8 mouse cellular contexts compared by ENCODE assay signal in genomic region chr3:94811628-94812027, GRCm38 (mm10). TPM values are rescaled to one million over a fixed set of nuclear protein-coding genes. Genes with fewer than 3 reads are reported as not detected.
A peak's percentile ranks its signal among the peaks of the same experiment; 100 is the strongest.
DNase-seq lines count a peak whose midpoint lies in the region; ATAC-seq and TF ChIP-seq lines count a peak whose summit lies in the region.

No protein-coding gene starts in this region.

- no peak overlapping the region for H3K4me3 ChIP-seq in left cerebral cortex, adult 2 months
- peak overlapping the region; percentile 31 for H3K4me3 ChIP-seq in heart, embryonic 13.5 days
- no peak overlapping the region for H3K4me3 ChIP-seq in liver, embryonic 11.5 days (ENCODE audit: low read depth, low read length)
- H3K4me3 ChIP-seq in stomach, embryonic 16.5 days (replicated peaks; ENCODE audit: low read length), result peak overlapping the region; percentile 22
- H3K4me3 ChIP-seq in forebrain, embryonic 10.5 days, result no peak overlapping the region

- peaks cover 12% of the 10 kb centered on the region for H3K4me1 ChIP-seq in heart, embryonic 13.5 days
- no peaks in the 10 kb centered on the region for H3K4me1 ChIP-seq in liver, embryonic 11.5 days (replicated peaks; ENCODE audit: control insufficient read depth, insufficient read depth, low read length)
- no peaks in the 10 kb centered on the region for H3K4me1 ChIP-seq in stomach, embryonic 16.5 days (ENCODE audit: control insufficient read depth, insufficient read depth, low read length)
- no peaks in the 10 kb centered on the region for H3K4me1 ChIP-seq in forebrain, embryonic 10.5 days

- peak overlapping the region; percentile 60 for H3K4me2 ChIP-seq in heart, embryonic 13.5 days
- H3K4me2 ChIP-seq in liver, embryonic 11.5 days, result peak overlapping the region; percentile 28; the same call in 1 of the 2 replicates
- H3K4me2 ChIP-seq in stomach, embryonic 16.5 days (ENCODE audit: low read depth, low read length), result peak overlapping the region; percentile 27; the same call in 1 of the 2 replicates

- ATAC-seq in heart, embryonic 13.5 days (ENCODE audit: extremely low read depth, insufficient number of reproducible peaks, low FRiP score, low TSS enrichment), result no peak
- ATAC-seq in liver, embryonic 11.5 days (replicated peaks; ENCODE audit: low FRiP score), result peak; percentile 31; the same call in 1 of the 2 replicates
- no peak for ATAC-seq in stomach, embryonic 16.5 days (ENCODE audit: insufficient read depth, low FRiP score)

- no peaks in the 10 kb centered on the region for H3K36me3 ChIP-seq in heart, embryonic 13.5 days
- H3K36me3 ChIP-seq in liver, embryonic 11.5 days (ENCODE audit: control insufficient read depth, insufficient read depth, low read length), result no peaks in the 10 kb centered on the region
- no peaks in the 10 kb centered on the region for H3K36me3 ChIP-seq in stomach, embryonic 16.5 days (ENCODE audit: control insufficient read depth, insufficient read depth, low read length)
- no peaks in the 10 kb centered on the region for H3K36me3 ChIP-seq in forebrain, embryonic 10.5 days (replicated peaks)

- intact Hi-C loops in left cerebral cortex, adult 2 months (cut with DNase I), result loop anchor here (5.0 kb wide), 1 partner anchor 91 kb away; no protein-coding TSS in a partner anchor

- no peak overlapping the region for H3K27ac ChIP-seq in left cerebral cortex, adult 2 months
- H3K27ac ChIP-seq in heart, embryonic 13.5 days (replicated peaks), result no peak overlapping the region
- no peak overlapping the region for H3K27ac ChIP-seq in liver, embryonic 11.5 days (ENCODE audit: low read depth, low read length)
- H3K27ac ChIP-seq in stomach, embryonic 16.5 days (ENCODE audit: low read length), result no peak overlapping the region
- H3K27ac ChIP-seq in forebrain, embryonic 10.5 days, result no peak overlapping the region

- no peak overlapping the region for H3K9ac ChIP-seq in heart, embryonic 13.5 days
- H3K9ac ChIP-seq in liver, embryonic 11.5 days (ENCODE audit: low read depth, low read length), result no peak overlapping the region
- H3K9ac ChIP-seq in stomach, embryonic 16.5 days (ENCODE audit: low read length), result no peak overlapping the region

- H3K9me3 ChIP-seq in heart, embryonic 13.5 days, result no peaks in the 10 kb centered on the region
- H3K9me3 ChIP-seq in liver, embryonic 11.5 days (ENCODE audit: control insufficient read depth, low read length), result no peaks in the 10 kb centered on the region
- no peaks in the 10 kb centered on the region for H3K9me3 ChIP-seq in stomach, embryonic 16.5 days (replicated peaks; ENCODE audit: control insufficient read depth, low read length)
- H3K9me3 ChIP-seq in forebrain, embryonic 10.5 days, result no peaks in the 10 kb centered on the region

- TF ChIP-seq CTCF in left cerebral cortex, adult 2 months (IDR thresholded peaks at IDR 0.05), result peak; percentile 63

- WGBS in heart, embryonic 13.5 days, result 14% methylated on average over 4 of the region's 4 CpGs
- WGBS in liver, embryonic 11.5 days, result 12% methylated on average over 4 of the region's 4 CpGs
- 17% methylated on average over 4 of the region's 4 CpGs for WGBS in stomach, embryonic 16.5 days
- 17% methylated on average over 4 of the region's 4 CpGs for WGBS in forebrain, embryonic 10.5 days

- no peaks in the 10 kb centered on the region for H3K27me3 ChIP-seq in heart, embryonic 13.5 days (replicated peaks)
- no peaks in the 10 kb centered on the region for H3K27me3 ChIP-seq in liver, embryonic 11.5 days (replicated peaks; ENCODE audit: control insufficient read depth, insufficient read depth, low read length)
- no peaks in the 10 kb centered on the region for H3K27me3 ChIP-seq in stomach, embryonic 16.5 days (ENCODE audit: control insufficient read depth, insufficient read depth, low read length)
- no peaks in the 10 kb centered on the region for H3K27me3 ChIP-seq in forebrain, embryonic 10.5 days (ENCODE audit: poor library complexity, severe bottlenecking)

- no peak for DNase-seq in left cerebral cortex, adult 2 months (ENCODE audit: extremely low spot score in 1 of 2, low spot score in 2 of 2)
- DNase-seq in left cerebral cortex, adult 18-20 months (ENCODE audit: low spot score in 2 of 2), result no peak
- peak; percentile 26 for DNase-seq in R1 (ENCODE audit: low read depth, low spot score)
- DNase-seq in liver, embryonic 11.5 days (ENCODE audit: low spot score), result no peak
- DNase-seq in adrenal gland, adult 18-20 months (ENCODE audit: low spot score in 2 of 2), result no peak
- DNase-seq in forebrain, embryonic 10.5 days (ENCODE audit: extremely low spot score, low spot score), result no peak

RNA-seq across cellular contexts. Expression of gene Cgn, which starts 25.3 kb away (rescaled TPM):
- 1 to 10 TPM; 4.5 TPM for total RNA-seq in left cerebral cortex, adult 2 months (2021)
- 1 to 10 TPM; 3.2 to 3.6 TPM for total RNA-seq in left cerebral cortex, adult 18-20 months (2021)
- polyA plus RNA-seq in heart, embryonic 13.5 days (2015; fragmentation: Nextera tagmentation; extraction: Ambion mirVana), result 2.2 and 2.3 TPM in 2 replicates
- 10.6 and 11.5 TPM in 2 replicates for polyA plus RNA-seq in liver, embryonic 11.5 days (2014; fragmentation: Nextera tagmentation; extraction: Ambion mirVana)
- 47.9 and 54.0 TPM in 2 replicates for polyA plus RNA-seq in stomach, embryonic 16.5 days (2015; fragmentation: Nextera tagmentation; extraction: Ambion mirVana)
- 1 to 10 TPM; 1.0 TPM for total RNA-seq in adrenal gland, adult 18-20 months (2021)
- polyA plus RNA-seq in forebrain, embryonic 10.5 days (2016; fragmentation: Nextera tagmentation; extraction: Ambion mirVana), result 9.1 and 10.3 TPM in 2 replicates

RNA-seq across cellular contexts. Expression of gene Pogz, which starts 25.7 kb away (rescaled TPM):
- 10 to 100 TPM; 57.4 to 60.2 TPM for total RNA-seq in left cerebral cortex, adult 2 months (2021)
- 10 to 100 TPM; 53.4 to 54.2 TPM for total RNA-seq in left cerebral cortex, adult 18-20 months (2021)
- polyA plus RNA-seq in heart, embryonic 13.5 days (2015; fragmentation: Nextera tagmentation; extraction: Ambion mirVana), result 9.3 and 10.1 TPM in 2 replicates
- 12.2 and 12.7 TPM in 2 replicates for polyA plus RNA-seq in liver, embryonic 11.5 days (2014; fragmentation: Nextera tagmentation; extraction: Ambion mirVana)
- 12.4 and 13.6 TPM in 2 replicates for polyA plus RNA-seq in stomach, embryonic 16.5 days (2015; fragmentation: Nextera tagmentation; extraction: Ambion mirVana)
- total RNA-seq in adrenal gland, adult 18-20 months (2021), result 10 to 100 TPM; 27.4 to 28.6 TPM
- 18.5 and 20.3 TPM in 2 replicates for polyA plus RNA-seq in forebrain, embryonic 10.5 days (2016; fragmentation: Nextera tagmentation; extraction: Ambion mirVana)

Comparison
In these comparisons a context has a peak if more than half of its experiments do, and no peak if none do; other contexts are left out.
1. H3K4me3 ChIP-seq: peak in heart, embryonic 13.5 days (single experiment) and stomach, embryonic 16.5 days (single experiment); none in left cerebral cortex, adult 2 months (single experiment), liver, embryonic 11.5 days (single experiment) and forebrain, embryonic 10.5 days (single experiment).
2. Peak in every context shown above with its lines, with median percentiles within 50 percentile points of each other: H3K4me2 ChIP-seq.